Mouse (Mus musculus) kidney, embryonic 14.5 days (tissue): ENCODE measurements at regions not wholly inside any gene's neighbourhood (a gene's known extent, or its start where the extent isn't known, plus 50 kb on each side); places are given as distances from the start of the nearest gene placed in this dataset.

Experiments
- ATAC-seq: fragments of 200-750 bp; cut with Nextera tagmentation; 2 replicates; pipeline ENCODE4 v1.8.0; 2017; ENCODE audit warnings: moderate number of reproducible peaks, mild to moderate bottlenecking, moderate TSS enrichment, moderate library complexity; ENCODE audit not compliant: low FRiP score, low TSS enrichment
- H3K27ac ChIP-seq: fragments of 300-500 bp; sonication (generic); 2 replicates; pipeline ENCODE4 v1.5.1; 2014; ENCODE audit warnings: low read depth, mild to moderate bottlenecking, low read length, moderate library complexity, mixed read lengths
- H3K27me3 ChIP-seq: fragments of 300-500 bp; sonication (generic); 2 replicates; pipeline ENCODE4 v1.6.1; 2014; ENCODE audit warnings: mild to moderate bottlenecking, low read length; ENCODE audit not compliant: control insufficient read depth, insufficient read depth
- H3K36me3 ChIP-seq: fragments of 300-500 bp; sonication (generic); 2 replicates; pipeline ENCODE4 v1.6.1; 2014; ENCODE audit warnings: low read length, mixed read lengths; ENCODE audit not compliant: control insufficient read depth, insufficient read depth
- H3K4me1 ChIP-seq: fragments of 300-500 bp; sonication (generic); 2 replicates; pipeline ENCODE4 v1.6.1; 2014; ENCODE audit warnings: low read length, mixed read lengths; ENCODE audit not compliant: control insufficient read depth, insufficient read depth
- H3K4me2 ChIP-seq: fragments of 300-500 bp; sonication (generic); replicated peaks from 2 replicates; pipeline ENCODE4 v1.6.1; 2014; ENCODE audit warnings: low read depth, mild to moderate bottlenecking, low read length
- H3K4me3 ChIP-seq: fragments of 300-500 bp; sonication (generic); 2 replicates; pipeline ENCODE4 v1.5.1; 2014; ENCODE audit warnings: mild to moderate bottlenecking, low read length
- H3K9ac ChIP-seq: fragments of 300-500 bp; sonication (generic); 2 replicates; pipeline ENCODE4 v1.6.1; 2014; ENCODE audit warnings: low read depth, mild to moderate bottlenecking, low read length, moderate library complexity
- H3K9me3 ChIP-seq: fragments of 300-500 bp; sonication (generic); 2 replicates; pipeline ENCODE4 v1.6.1; 2016; ENCODE audit warnings: low read length; ENCODE audit not compliant: control insufficient read depth
- WGBS: fragments of 180-500 bp; shearing (Covaris S2); extraction: QIAGEN DNeasy Blood & Tissue Kit; methylation state at CpG from one replicate; pipeline ENCODE4 v1.1.7; 2014; 5-methylcytosine and 5-hydroxymethylcytosine counted together

GRCm38 (mm10) chr15:61544074-61544473, 621.3 kb upstream of the A1bg start:
- no peaks in the 10 kb centered on the region for H3K36me3 ChIP-seq
- no peak for ATAC-seq
- H3K27ac ChIP-seq, result no peak overlapping the region
- H3K27me3 ChIP-seq, result no peaks in the 10 kb centered on the region
- no peak overlapping the region for H3K4me2 ChIP-seq
- H3K4me3 ChIP-seq, result no peak overlapping the region
- WGBS, result 39% methylated on average over 2 of the region's 2 CpGs
- no peaks in the 10 kb centered on the region for H3K4me1 ChIP-seq
- no peaks in the 10 kb centered on the region for H3K9me3 ChIP-seq
- no peak overlapping the region for H3K9ac ChIP-seq

- WGBS, result 79% methylated on average over 4 of the region's 4 CpGs
- Histone ChIP-seq H3K36me3 (no peaks in the 10 kb centered on the region), H3K27me3 (no peaks in the 10 kb centered on the region), H3K4me2 (no peak overlapping the region), H3K27ac (no peak overlapping the region), H3K9ac (no peak overlapping the region), H3K4me3 (no peak overlapping the region), H3K4me1 (no peaks in the 10 kb centered on the region), H3K9me3 (no peaks in the 10 kb centered on the region)
- ATAC-seq, result no peak
These were observed 618.8 kb upstream of the A1bg start for GRCm38 (mm10) chr15:61541643-61542042.

GRCm38 (mm10) chr15:61540753-61541421, 618.1 kb upstream of the A1bg start:
- no peaks in the 10 kb centered on the region for H3K36me3 ChIP-seq
- H3K4me2 ChIP-seq, result no peak overlapping the region
- H3K27me3 ChIP-seq, result no peaks in the 10 kb centered on the region
- no peak for ATAC-seq
- no peak overlapping the region for H3K9ac ChIP-seq
- H3K27ac ChIP-seq, result no peak overlapping the region
- no peaks in the 10 kb centered on the region for H3K4me1 ChIP-seq
- H3K4me3 ChIP-seq, result no peak overlapping the region
- 62% methylated on average over 10 of the region's 10 CpGs for WGBS
- H3K9me3 ChIP-seq, result no peaks in the 10 kb centered on the region

GRCm38 (mm10) chr15:61538930-61539329, 616.1 kb upstream of the A1bg start:
- H3K36me3 ChIP-seq, result no peaks in the 10 kb centered on the region
- H3K9ac ChIP-seq, result no peak overlapping the region
- H3K4me1 ChIP-seq, result no peaks in the 10 kb centered on the region
- no peaks in the 10 kb centered on the region for H3K9me3 ChIP-seq
- no peaks in the 10 kb centered on the region for H3K27me3 ChIP-seq
- ATAC-seq, result no peak
- no peak overlapping the region for H3K27ac ChIP-seq
- 63% methylated on average over 5 of the region's 5 CpGs for WGBS
- no peak overlapping the region for H3K4me3 ChIP-seq
- H3K4me2 ChIP-seq, result no peak overlapping the region

- Histone ChIP-seq H3K9me3 (no peaks in the 10 kb centered on the region), H3K36me3 (no peaks in the 10 kb centered on the region), H3K9ac (no peak overlapping the region), H3K27ac (no peak overlapping the region), H3K4me3 (no peak overlapping the region), H3K4me1 (no peaks in the 10 kb centered on the region), H3K4me2 (no peak overlapping the region), H3K27me3 (no peaks in the 10 kb centered on the region)
- 74% methylated on average over 4 of the region's 4 CpGs for WGBS
- no peak for ATAC-seq
These were observed 615.5 kb upstream of the A1bg start for GRCm38 (mm10) chr15:61538169-61538755.

- no peak overlapping the region for H3K4me2 ChIP-seq
- H3K4me1 ChIP-seq, result no peaks in the 10 kb centered on the region
- H3K27ac ChIP-seq, result no peak overlapping the region
- 73% methylated on average over 2 of the region's 2 CpGs for WGBS
- ATAC-seq, result no peak
- no peak overlapping the region for H3K4me3 ChIP-seq
- H3K9ac ChIP-seq, result no peak overlapping the region
- H3K27me3 ChIP-seq, result no peaks in the 10 kb centered on the region
- H3K36me3 ChIP-seq, result no peaks in the 10 kb centered on the region
- no peaks in the 10 kb centered on the region for H3K9me3 ChIP-seq
These were observed 613.5 kb upstream of the A1bg start for GRCm38 (mm10) chr15:61536332-61536716.

GRCm38 (mm10) chr15:61535644-61536331, 613.0 kb upstream of the A1bg start:
- ATAC-seq, result no peak
- no peak overlapping the region for H3K27ac ChIP-seq
- H3K36me3 ChIP-seq, result no peaks in the 10 kb centered on the region
- H3K27me3 ChIP-seq, result no peaks in the 10 kb centered on the region
- H3K4me1 ChIP-seq, result no peaks in the 10 kb centered on the region
- 28% methylated on average over 6 of the region's 6 CpGs for WGBS
- no peak overlapping the region for H3K4me2 ChIP-seq
- no peak overlapping the region for H3K4me3 ChIP-seq
- H3K9ac ChIP-seq, result no peak overlapping the region
- H3K9me3 ChIP-seq, result no peaks in the 10 kb centered on the region

GRCm38 (mm10) chr15:61535180-61535579, 612.4 kb upstream of the A1bg start:
- no peak overlapping the region for H3K4me3 ChIP-seq
- no peak overlapping the region for H3K4me2 ChIP-seq
- H3K4me1 ChIP-seq, result no peaks in the 10 kb centered on the region
- H3K27ac ChIP-seq, result no peak overlapping the region
- H3K36me3 ChIP-seq, result no peaks in the 10 kb centered on the region
- WGBS, result 74% methylated on average over 6 of the region's 6 CpGs
- ATAC-seq, result no peak
- no peak overlapping the region for H3K9ac ChIP-seq
- H3K27me3 ChIP-seq, result no peaks in the 10 kb centered on the region
- H3K9me3 ChIP-seq, result no peaks in the 10 kb centered on the region

- WGBS, result 79% methylated on average over 7 of the region's 7 CpGs
- no peak for ATAC-seq
- H3K4me1 ChIP-seq, result no peaks in the 10 kb centered on the region
- H3K4me2 ChIP-seq, result no peak overlapping the region
- no peaks in the 10 kb centered on the region for H3K36me3 ChIP-seq
- no peaks in the 10 kb centered on the region for H3K9me3 ChIP-seq
- H3K9ac ChIP-seq, result no peak overlapping the region
- H3K27me3 ChIP-seq, result no peaks in the 10 kb centered on the region
- H3K4me3 ChIP-seq, result no peak overlapping the region
- no peak overlapping the region for H3K27ac ChIP-seq
These were observed 610.0 kb upstream of the A1bg start for GRCm38 (mm10) chr15:61532808-61533207.
